Mouse (Mus musculus): Measurements from ENCODE around the gene Gcm2. TPM values are rescaled to one million over a fixed set of nuclear protein-coding genes. Genes with fewer than 3 reads are reported as not detected.

Gene Gcm2
- polyA plus RNA-seq, 1 experiment from 2014 or later = not detected

DNA sequence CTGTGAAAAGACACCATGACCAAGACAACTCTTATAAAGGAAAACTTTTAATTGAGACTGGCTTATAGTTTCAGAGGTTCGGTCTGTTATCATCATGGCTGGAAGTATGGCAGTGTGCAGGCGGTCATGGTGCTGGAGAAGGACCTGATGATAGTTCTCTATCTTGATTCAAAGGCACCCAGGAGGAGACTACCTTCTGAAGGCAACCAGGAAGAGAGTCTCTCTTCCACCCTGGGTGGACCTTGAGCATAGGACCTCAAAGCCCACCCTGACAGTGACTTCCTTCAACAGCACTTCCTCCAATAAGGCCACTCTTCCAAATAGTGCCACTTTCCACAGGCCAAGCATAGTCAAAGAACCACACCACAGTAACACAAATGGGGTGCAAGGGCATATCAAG is 10.8 kb downstream of the Gcm2 start:
- Histone ChIP-seq H3K9me3 (replicated peaks) (no peaks in the 10 kb centered on the region), H3K27me3 (ENCODE audit: low read depth, poor library complexity, severe bottlenecking) (no peaks in the 10 kb centered on the region), H3K27ac (no peak overlapping the region), H3K4me1 (no peaks in the 10 kb centered on the region), H3K4me3 (no peak overlapping the region), H3K36me3 (no peaks in the 10 kb centered on the region)
- 86% methylated on average over 2 of the region's 2 CpGs for WGBS
- DNase-seq (ENCODE audit: low spot score) = no peak

DNA sequence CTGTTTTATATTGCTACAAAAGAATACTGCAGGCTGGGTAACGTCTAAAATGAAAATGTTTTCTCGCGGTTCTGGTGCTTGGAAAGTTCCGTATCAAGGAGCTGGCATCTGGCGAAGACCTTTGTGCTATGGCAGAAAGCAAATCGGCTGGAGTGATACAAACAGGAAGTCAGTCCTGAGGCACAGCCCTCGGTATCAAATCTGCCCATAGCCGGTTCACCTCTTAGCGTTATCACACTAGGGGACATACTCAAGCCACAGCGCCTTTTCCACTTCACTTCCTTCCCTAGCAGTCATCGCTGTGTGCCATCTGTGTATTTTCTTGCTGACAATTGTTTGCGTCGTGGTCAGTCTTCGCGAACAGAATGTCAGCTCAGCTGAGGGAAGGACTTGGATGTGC is 12.5 kb downstream of the Gcm2 start:
- Histone ChIP-seq H3K36me3 (no peaks in the 10 kb centered on the region), H3K9me3 (replicated peaks) (no peaks in the 10 kb centered on the region), H3K4me1 (no peaks in the 10 kb centered on the region), H3K4me3 (no peak overlapping the region), H3K27me3 (ENCODE audit: low read depth, poor library complexity, severe bottlenecking) (no peaks in the 10 kb centered on the region), H3K27ac (no peak overlapping the region)
- no peak for DNase-seq (ENCODE audit: low spot score)
- 90% methylated on average over 15 of the region's 15 CpGs for WGBS

DNA sequence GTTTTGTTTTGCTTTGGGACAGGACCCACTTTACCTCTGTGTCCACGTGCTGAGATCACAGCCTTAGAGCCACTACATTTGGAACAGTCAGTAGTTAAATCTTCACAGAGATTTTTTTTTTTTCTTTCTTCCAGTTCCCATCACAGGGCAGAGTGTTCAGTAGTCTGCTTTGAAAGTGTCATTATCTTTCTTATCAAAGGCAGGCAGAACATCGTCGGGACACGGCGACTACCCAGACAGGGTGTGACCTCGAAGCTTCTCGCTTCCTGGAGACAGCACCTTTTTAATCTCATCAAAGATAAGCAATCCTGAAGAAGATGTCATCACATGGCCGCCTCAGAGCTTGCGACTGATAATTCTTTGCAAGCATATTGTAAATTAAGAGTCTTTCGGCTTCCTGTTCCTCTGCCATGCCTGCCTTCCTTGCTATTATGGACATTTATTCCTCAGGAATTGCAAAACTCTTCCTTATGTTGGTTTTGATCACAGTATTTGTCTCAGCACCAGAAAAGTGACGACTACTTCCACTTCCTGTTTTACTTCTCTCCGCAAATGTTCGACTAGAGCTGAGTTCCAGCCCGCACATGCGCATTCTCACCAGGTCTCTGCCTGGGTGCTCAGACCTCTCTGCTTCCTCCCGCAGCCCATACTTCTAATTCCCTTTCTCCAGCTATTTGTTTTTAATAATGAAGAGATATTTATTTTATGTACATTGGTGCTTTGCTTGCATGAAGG is 13.3 kb downstream of the Gcm2 start:
- no peak overlapping the region for H3K4me3 ChIP-seq
- no peak overlapping the region for H3K27ac ChIP-seq
- no peaks in the 10 kb centered on the region for H3K9me3 ChIP-seq (replicated peaks)
- no peaks in the 10 kb centered on the region for H3K36me3 ChIP-seq
- no peak for DNase-seq (ENCODE audit: low spot score)
- H3K27me3 ChIP-seq (ENCODE audit: low read depth, poor library complexity, severe bottlenecking) = no peaks in the 10 kb centered on the region
- WGBS = 78% methylated on average over 16 of the region's 16 CpGs
- H3K4me1 ChIP-seq = no peaks in the 10 kb centered on the region

DNA sequence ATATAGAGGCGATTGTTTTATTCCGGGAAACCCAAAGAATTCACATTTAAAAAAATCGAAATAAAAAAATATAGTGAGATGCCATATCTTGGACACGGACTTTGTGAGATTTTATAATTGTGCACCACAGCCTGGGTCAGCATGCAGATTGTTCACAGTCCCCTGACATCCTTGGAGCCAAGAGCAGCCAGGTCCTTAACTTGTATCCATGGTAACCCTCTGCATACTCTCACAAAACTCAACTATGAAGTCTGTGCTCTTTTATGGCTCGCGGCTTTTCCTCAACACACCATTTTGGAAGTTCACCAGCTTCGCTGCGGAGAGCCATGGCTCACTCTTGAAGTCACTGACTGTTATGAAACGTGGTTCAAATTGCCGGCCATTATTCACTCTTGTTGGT is 16.7 kb downstream of the Gcm2 start:
- Histone ChIP-seq H3K4me1 (peaks cover 6% of the 10 kb centered on the region), H3K4me3 (no peak overlapping the region), H3K36me3 (no peaks in the 10 kb centered on the region), H3K9me3 (replicated peaks) (no peaks in the 10 kb centered on the region), H3K27me3 (ENCODE audit: low read depth, poor library complexity, severe bottlenecking) (0 out of 2 replicates have a peak, but pooled peaks cover 7% of the 10 kb centered on the region), H3K27ac (no peak overlapping the region)
- WGBS = 88% methylated on average over 10 of the region's 10 CpGs
- DNase-seq (ENCODE audit: low spot score) = no peak

DNA sequence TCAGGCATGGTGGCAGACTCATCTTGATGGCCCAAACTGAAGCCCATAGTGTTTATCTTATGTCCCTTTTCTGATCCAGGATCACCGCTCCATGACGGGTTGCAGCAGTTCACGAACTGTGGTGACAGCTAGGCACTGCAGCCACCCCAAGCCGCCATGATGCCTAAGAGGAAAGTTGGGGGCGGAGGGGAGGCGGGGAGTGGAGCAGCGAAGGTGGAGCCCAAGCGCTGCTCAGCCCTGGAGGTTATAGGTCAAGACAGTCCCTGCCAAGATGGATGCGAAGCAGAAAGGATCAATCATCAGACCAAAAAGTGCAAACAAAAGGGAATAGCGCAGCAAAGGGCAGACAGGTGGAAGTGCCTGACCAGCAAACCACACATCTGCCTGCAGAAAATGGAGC is 19.6 kb downstream of the Gcm2 start:
- DNase-seq (ENCODE audit: low spot score) = peak; percentile 37
- H3K4me3 ChIP-seq = peak overlapping the region; percentile 27
- no peak overlapping the region for H3K27ac ChIP-seq
- 25% methylated on average over 10 of the region's 10 CpGs for WGBS
- peaks cover 6% of the 10 kb centered on the region for H3K4me1 ChIP-seq
- H3K27me3 ChIP-seq (ENCODE audit: low read depth, poor library complexity, severe bottlenecking) = 0 out of 2 replicates have a peak, but pooled peaks cover 7% of the 10 kb centered on the region
- no peaks in the 10 kb centered on the region for H3K9me3 ChIP-seq (replicated peaks)
- no peaks in the 10 kb centered on the region for H3K36me3 ChIP-seq

DNA sequence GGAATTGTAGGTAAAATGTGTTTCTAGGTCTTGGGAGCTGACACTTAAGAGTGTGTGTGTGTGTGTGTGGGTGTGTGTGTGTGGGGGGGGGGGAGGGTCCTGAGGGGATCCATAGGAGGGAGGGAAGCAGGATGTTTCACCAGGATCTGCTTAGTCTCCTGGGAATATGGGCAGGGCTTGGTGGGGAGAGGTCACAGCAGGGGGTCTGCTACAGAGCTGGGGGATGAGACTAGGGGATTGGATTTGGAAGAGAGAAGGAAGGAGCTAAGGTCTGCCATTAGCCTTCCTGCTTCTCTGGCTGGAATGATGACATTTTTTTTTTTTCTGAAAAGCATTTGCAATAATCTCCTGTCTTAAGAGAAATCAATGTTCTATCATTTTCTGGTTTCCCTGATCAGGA is 22.1 kb downstream of the Gcm2 start:
- H3K27me3 ChIP-seq (ENCODE audit: low read depth, poor library complexity, severe bottlenecking) = 0 out of 2 replicates have a peak, but pooled peaks cover 7% of the 10 kb centered on the region
- no peaks in the 10 kb centered on the region for H3K36me3 ChIP-seq
- peaks cover 6% of the 10 kb centered on the region for H3K4me1 ChIP-seq
- H3K27ac ChIP-seq = no peak overlapping the region
- H3K4me3 ChIP-seq = no peak overlapping the region
- DNase-seq (ENCODE audit: low spot score) = no peak
- no peaks in the 10 kb centered on the region for H3K9me3 ChIP-seq (replicated peaks)

DNA sequence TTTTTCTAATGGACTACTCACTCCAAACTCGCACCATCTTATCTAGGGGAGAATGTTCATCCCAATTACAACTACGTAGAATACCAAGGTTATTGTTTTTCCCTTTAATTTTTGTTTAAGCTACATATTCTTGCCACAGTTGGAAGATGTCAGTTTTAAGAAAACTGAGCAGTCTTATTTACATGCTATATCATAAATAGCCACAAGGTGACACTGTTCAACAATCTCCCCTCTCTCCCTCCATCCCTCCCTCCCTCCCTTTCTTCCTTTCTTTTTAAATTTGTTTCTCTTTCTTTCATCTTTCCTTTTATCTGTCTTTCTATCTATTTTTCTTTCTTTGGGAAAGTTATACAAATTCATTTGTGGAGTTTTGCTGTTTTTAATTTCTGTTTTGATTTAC is 25.7 kb downstream of the Gcm2 start:
- Histone ChIP-seq H3K36me3 (no peaks in the 10 kb centered on the region), H3K4me1 (no peaks in the 10 kb centered on the region), H3K27ac (no peak overlapping the region), H3K9me3 (replicated peaks) (no peaks in the 10 kb centered on the region), H3K27me3 (ENCODE audit: low read depth, poor library complexity, severe bottlenecking) (peaks cover 13% of the 10 kb centered on the region), H3K4me3 (no peak overlapping the region)
- DNase-seq (ENCODE audit: low spot score) = no peak
- 29% methylated on average over 2 of the region's 2 CpGs for WGBS

DNA sequence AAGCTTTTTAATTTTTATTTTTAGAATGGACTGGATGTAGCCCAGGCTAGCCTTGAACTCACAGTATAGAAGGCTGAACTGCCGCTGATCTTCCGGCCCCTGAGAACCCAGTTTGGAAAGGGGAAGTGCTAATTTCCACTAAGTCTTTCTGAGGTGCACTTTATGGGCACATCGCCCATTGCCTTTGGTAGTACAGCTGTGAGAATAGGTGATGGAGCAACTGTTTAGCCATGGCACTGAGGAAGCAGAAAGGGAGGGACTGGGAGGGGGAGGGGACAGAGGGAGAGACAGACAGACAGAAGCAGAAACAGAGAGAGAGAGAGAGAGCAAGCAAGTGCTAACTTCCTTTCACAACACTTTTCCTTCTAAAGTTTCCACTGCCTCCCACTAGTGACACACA is 26.3 kb downstream of the Gcm2 start:
- Histone ChIP-seq H3K36me3 (no peaks in the 10 kb centered on the region), H3K9me3 (replicated peaks) (no peaks in the 10 kb centered on the region), H3K27me3 (ENCODE audit: low read depth, poor library complexity, severe bottlenecking) (peaks cover 16% of the 10 kb centered on the region), H3K27ac (no peak overlapping the region), H3K4me1 (peaks cover under 1% of the 10 kb centered on the region), H3K4me3 (no peak overlapping the region)
- no peak for DNase-seq (ENCODE audit: low spot score)
- 83% methylated on average over 3 of the region's 3 CpGs for WGBS

DNA sequence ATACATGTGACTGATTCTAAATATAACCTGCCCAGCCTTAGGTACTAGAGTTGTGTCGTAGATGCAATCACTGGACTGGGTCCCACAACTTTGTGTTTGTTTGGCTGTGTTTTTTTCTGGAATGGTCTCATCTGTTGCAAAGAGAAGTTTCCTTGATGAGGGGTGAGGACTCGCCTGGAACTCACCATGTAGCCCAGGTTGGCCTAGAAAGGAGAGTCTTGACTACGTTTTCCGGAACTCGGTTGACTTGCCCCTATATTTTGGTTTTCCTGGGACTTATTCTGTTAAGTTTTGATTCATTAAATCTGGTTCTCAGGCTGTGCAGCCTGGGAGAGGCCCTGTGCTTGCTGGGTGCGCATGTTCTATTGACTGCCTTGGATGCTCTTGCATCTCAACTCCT is 30.1 kb downstream of the Gcm2 start:
- Histone ChIP-seq H3K27me3 (ENCODE audit: low read depth, poor library complexity, severe bottlenecking) (peaks cover 41% of the 10 kb centered on the region), H3K4me3 (no peak overlapping the region), H3K36me3 (no peaks in the 10 kb centered on the region), H3K27ac (no peak overlapping the region), H3K4me1 (peaks cover 10% of the 10 kb centered on the region), H3K9me3 (replicated peaks) (no peaks in the 10 kb centered on the region)
- WGBS = 91% methylated on average over 6 of the region's 6 CpGs
- no peak for DNase-seq (ENCODE audit: low spot score)

DNA sequence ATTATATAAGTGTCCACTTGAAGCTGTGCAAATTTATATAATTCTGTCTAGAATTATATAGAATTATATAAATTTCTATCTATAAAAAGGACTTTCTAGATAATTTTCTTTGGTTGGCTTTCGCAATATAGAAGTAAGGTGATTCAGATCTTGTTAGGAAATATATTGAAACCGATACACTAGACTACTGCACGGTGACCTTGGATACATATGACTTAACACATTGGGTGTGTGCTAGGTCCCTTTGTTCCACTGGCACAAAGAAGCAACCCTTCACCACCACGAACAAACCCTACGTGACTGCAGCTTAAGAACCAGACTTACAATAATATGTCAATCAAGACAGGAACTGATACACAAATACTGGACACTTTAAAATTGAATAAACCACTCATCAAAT is 31.0 kb downstream of the Gcm2 start:
- peaks cover 41% of the 10 kb centered on the region for H3K27me3 ChIP-seq (ENCODE audit: low read depth, poor library complexity, severe bottlenecking)
- H3K9me3 ChIP-seq (replicated peaks) = no peaks in the 10 kb centered on the region
- H3K4me3 ChIP-seq = peak overlapping the region; percentile 63; the same call in 1 of the 2 replicates
- H3K27ac ChIP-seq = no peak overlapping the region
- DNase-seq (ENCODE audit: low spot score) = no peak
- no peaks in the 10 kb centered on the region for H3K36me3 ChIP-seq
- whole genome bisulfite sequencing = 62% methylated on average over 5 of the region's 5 CpGs
- H3K4me1 ChIP-seq = peaks cover 10% of the 10 kb centered on the region

DNA sequence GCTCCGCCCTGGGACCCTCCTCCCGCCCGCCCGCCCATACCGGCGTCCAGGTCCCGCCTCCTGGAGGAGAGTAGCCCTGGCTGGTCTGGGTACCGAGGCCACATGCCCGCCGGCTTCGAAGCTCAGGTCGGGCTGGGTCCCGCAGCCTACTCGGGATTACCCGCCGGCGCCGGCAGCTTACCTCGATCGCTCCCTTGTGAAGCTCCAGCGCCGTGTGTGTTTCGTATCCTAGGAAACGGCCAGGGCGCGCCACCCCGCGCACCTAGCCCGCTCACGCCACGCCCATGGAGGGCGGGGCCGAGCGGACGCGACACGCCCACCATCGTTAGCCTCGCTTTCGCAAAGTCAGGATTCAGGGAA is 31.4 kb downstream of the Gcm2 start, which contains the start of gene Mak:
Mak (minus strand) TSS at position 286 of the 360 bp plus-strand sequence.
- WGBS = under 1% methylated on average over 40 of the region's 40 CpGs
- Histone ChIP-seq H3K4me1 (peaks cover 10% of the 10 kb centered on the region), H3K27ac (peak within 1 kb of the TSS; percentile 77), H3K27me3 (ENCODE audit: low read depth, poor library complexity, severe bottlenecking) (peaks cover 41% of the 10 kb centered on the region), H3K4me3 (peak within 1 kb of the TSS; percentile 63), H3K36me3 (no peaks in the 10 kb centered on the region), H3K9me3 (replicated peaks) (no peaks in the 10 kb centered on the region)
- peak; percentile 83 for DNase-seq (ENCODE audit: low spot score)

DNA sequence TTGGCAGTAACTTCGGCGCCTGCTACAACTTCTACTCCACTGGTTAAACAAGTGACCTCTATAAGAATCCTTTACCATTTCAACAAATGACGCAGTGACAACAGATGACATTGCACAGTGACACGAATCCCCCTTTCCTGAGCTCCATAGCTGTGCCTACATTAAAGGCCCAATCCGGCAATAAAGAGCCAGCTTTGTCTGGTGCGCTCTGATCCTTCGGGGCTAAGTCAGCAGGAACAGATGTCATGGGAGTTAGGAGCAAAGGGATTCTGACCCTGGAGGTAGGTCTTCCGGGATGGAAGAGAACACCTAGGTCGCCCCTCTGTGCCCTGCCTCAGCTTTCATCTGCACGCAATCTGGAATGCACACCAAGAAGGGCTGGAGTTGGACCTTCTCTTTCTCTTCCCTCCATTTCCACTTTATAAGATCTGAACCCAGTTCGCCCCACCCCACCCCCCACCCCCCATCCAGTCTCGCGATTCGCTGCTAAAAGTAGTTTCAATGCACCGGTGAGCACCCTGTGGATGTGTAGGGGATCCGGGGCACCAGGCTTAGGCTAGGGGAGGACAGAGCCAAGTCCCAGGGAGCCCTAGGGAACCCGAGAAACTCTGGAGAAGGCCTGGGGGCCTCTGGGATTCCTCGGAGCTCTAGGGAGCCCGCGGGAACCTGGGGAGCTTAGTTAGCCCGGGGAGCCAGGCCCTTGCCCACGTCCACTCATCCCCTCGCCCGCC is 32.0 kb downstream of the Gcm2 start:
- Histone ChIP-seq H3K27me3 (ENCODE audit: low read depth, poor library complexity, severe bottlenecking) (peaks cover 41% of the 10 kb centered on the region), H3K27ac (peak overlapping the region; percentile 77), H3K9me3 (replicated peaks) (no peaks in the 10 kb centered on the region), H3K4me3 (peak overlapping the region; percentile 63), H3K36me3 (no peaks in the 10 kb centered on the region), H3K4me1 (peaks cover 10% of the 10 kb centered on the region)
- WGBS = 6% methylated on average over 24 of the region's 24 CpGs
- peak; percentile 31 for DNase-seq (ENCODE audit: low spot score)

DNA sequence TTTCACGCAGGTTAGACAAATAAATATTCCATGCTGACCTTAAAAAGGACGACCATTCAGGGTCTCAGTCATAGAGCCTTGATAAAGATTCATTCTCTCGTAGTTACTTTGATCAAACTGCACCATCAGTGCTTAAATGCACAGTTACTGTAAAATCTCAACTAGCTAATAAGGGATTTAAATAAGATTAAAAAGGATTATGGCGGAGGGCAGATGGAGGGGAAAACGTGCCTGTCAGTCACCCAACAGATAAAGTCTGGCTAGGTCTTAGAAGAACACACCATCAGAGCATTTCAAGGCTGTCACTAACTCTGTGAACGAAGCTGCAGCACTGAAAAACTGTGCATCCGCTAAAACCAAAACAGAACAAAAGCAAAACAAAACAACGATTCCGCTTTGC is 32.9 kb downstream of the Gcm2 start:
- Histone ChIP-seq H3K4me1 (peaks cover 10% of the 10 kb centered on the region), H3K27me3 (ENCODE audit: low read depth, poor library complexity, severe bottlenecking) (peaks cover 41% of the 10 kb centered on the region), H3K36me3 (no peaks in the 10 kb centered on the region), H3K9me3 (replicated peaks) (no peaks in the 10 kb centered on the region), H3K4me3 (no peak overlapping the region), H3K27ac (no peak overlapping the region)
- DNase-seq (ENCODE audit: low spot score) = no peak
- WGBS = 75% methylated on average over 9 of the region's 9 CpGs

Data from limb, embryonic 10.5 days (tissue).